Mouse (Mus musculus): ENCODE results near the gene Chaf1a. TPM values are rescaled to one million over a fixed set of nuclear protein-coding genes. Genes with fewer than 3 reads are reported as not detected.
"Not testable (repeated sequence)": the region's sequence is repeated elsewhere in the genome, so short reads cannot be mapped to it uniquely, and the experiment has no call there.

Gene Chaf1a
- polyA plus RNA-seq, 1 experiment from 2014 or later, result 5.0 TPM

DNA sequence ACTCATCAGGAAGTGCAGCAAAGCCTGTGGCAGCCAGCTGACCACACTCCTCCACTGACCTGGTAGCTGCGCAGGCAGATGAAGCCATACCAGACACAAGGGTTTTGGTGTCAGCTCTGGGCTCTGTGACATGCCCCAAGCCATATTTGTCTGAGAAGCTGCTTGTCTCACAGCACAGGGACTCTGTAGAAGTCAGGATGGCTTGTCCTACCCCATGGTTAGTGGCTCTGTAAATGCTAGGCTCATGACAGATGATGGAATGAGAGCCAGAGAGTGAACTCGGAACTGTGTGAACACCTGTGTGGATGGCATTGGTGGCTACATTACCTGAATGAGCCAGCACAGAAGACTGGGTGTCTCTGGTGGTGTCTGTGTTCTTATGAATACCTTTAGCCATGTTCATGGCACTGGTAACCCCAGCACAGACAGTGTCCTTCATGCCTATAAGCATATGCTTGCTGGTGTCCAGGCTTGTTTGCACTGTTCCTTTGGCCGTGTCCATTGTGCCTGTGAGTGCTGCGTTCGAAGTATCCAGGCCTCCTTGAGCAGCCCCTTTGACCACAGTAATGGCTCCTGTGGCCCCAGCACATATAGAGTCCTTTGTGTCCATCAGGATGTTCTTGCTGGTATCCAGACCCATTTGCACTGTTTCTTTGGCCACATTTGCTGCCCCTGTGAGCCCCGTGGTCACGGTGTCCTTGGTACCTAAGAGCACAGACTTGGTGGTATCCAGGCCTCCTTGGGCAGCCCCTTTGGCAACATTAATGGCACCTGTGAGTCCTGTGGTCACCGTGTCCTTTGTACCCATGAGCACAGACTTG, 63.4 kb downstream of the Chaf1a start:
- no peak for ATAC-seq (ENCODE audit: low FRiP score, low TSS enrichment)
- Histone ChIP-seq H3K27me3 (ENCODE audit: control insufficient read depth, insufficient read depth, low read length) (no peaks in the 10 kb centered on the region), H3K27ac (replicated peaks) (no peak overlapping the region), H3K4me2 (replicated peaks; ENCODE audit: low read depth) (no peak overlapping the region), H3K9me3 (ENCODE audit: control insufficient read depth, low read length) (no peaks in the 10 kb centered on the region), H3K9ac (ENCODE audit: low read length) (no peak overlapping the region), H3K4me1 (replicated peaks; ENCODE audit: control insufficient read depth, insufficient read depth) (no peaks in the 10 kb centered on the region), H3K36me3 (ENCODE audit: control insufficient read depth, insufficient read depth, low read length) (peaks cover 14% of the 10 kb centered on the region), H3K4me3 (ENCODE audit: low read depth, low read length) (no peak overlapping the region)
- no peak for TF ChIP-seq CTCF (IDR thresholded peaks at IDR 0.05; ENCODE audit: low read depth)
- TF ChIP-seq EP300 (optimal IDR thresholded peaks at IDR 0.05), result no peak
- DNase-seq (ENCODE audit: low spot score), result no peak
- WGBS, result 94% methylated on average over 8 of the region's 8 CpGs

DNA sequence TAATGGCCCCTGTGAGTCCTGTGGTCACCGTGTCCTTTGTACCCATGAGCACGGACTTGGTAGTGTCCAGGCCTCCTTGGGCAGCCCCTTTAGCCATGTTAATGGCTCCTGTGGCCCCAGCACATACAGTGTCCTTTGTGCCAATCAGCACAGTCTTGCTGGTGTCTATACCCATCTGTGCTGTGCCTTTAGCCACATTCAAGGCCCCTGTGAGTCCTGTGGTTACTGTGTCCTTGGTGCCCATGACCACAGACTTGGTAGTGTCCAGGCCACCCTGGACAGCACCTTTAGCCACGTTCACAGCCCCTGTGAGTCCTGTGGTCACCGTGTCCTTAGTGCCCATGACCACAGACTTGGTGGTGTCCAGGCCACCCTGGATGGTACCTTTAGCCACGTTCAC, 64.6 kb downstream of the Chaf1a start:
- H3K27ac ChIP-seq (replicated peaks); DNase-seq (ENCODE audit: low spot score); H3K9ac ChIP-seq (ENCODE audit: low read length); ATAC-seq (ENCODE audit: low FRiP score, low TSS enrichment); H3K36me3 ChIP-seq (ENCODE audit: control insufficient read depth, insufficient read depth, low read length); H3K4me1 ChIP-seq (replicated peaks; ENCODE audit: control insufficient read depth, insufficient read depth); H3K4me2 ChIP-seq (replicated peaks; ENCODE audit: low read depth); H3K27me3 ChIP-seq (ENCODE audit: control insufficient read depth, insufficient read depth, low read length); H3K9me3 ChIP-seq (ENCODE audit: control insufficient read depth, low read length); H3K4me3 ChIP-seq (ENCODE audit: low read depth, low read length): not testable (repeated sequence)
- WGBS, result 89% methylated on average over 2 of the region's 5 CpGs

DNA sequence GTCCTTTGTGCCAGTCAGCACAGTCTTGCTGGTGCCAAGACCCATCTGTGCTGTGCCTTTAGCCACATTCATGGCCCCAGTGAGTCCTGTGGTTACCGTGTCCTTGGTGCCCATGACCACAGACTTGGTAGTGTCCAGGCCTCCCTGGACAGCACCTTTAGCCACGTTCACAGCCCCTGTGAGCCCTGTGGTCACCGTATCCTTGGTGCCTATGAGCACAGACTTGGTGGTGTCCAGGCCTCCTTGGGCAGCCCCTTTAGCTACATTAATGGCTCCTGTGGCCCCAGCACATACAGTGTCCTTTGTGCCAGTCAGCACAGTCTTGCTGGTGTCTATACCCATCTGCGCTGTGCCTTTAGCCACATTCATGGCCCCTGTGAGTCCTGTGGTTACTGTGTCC, 66.2 kb downstream of the Chaf1a start:
- not testable (repeated sequence) for H3K4me2 ChIP-seq (replicated peaks; ENCODE audit: low read depth); ATAC-seq (ENCODE audit: low FRiP score, low TSS enrichment); H3K9me3 ChIP-seq (ENCODE audit: control insufficient read depth, low read length); H3K9ac ChIP-seq (ENCODE audit: low read length); H3K27me3 ChIP-seq (ENCODE audit: control insufficient read depth, insufficient read depth, low read length); H3K4me3 ChIP-seq (ENCODE audit: low read depth, low read length); H3K27ac ChIP-seq (replicated peaks); H3K36me3 ChIP-seq (ENCODE audit: control insufficient read depth, insufficient read depth, low read length); DNase-seq (ENCODE audit: low spot score); H3K4me1 ChIP-seq (replicated peaks; ENCODE audit: control insufficient read depth, insufficient read depth)
- WGBS, result 96% methylated on average over 4 of the region's 4 CpGs

DNA sequence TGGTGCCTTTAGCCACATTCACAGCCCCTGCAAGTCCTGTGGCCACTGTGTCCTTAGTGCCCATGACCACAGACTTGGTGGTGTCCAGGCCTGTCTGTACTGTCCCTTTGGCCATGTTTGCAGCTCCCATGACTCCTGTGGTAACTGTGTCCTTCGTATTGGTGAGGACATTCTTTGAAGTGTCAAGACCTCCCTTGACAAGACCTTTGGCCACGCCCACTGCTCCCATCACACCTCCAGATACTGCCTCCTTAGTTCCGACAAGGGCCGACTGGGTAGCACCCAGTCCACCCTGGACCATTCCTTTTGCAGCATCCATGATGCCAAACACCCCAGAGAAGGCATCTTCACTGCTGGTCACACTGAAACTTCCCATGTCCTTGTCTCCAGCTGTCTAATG, 66.7 kb downstream of the Chaf1a start:
- no peaks in the 10 kb centered on the region for H3K4me1 ChIP-seq (replicated peaks; ENCODE audit: control insufficient read depth, insufficient read depth)
- no peaks in the 10 kb centered on the region; the same call in 1 of the 2 replicates for H3K36me3 ChIP-seq (ENCODE audit: control insufficient read depth, insufficient read depth, low read length)
- WGBS, result 71% methylated on average over 4 of the region's 4 CpGs
- no peak overlapping the region for H3K9ac ChIP-seq (ENCODE audit: low read length)
- no peak overlapping the region for H3K4me2 ChIP-seq (replicated peaks; ENCODE audit: low read depth)
- DNase-seq (ENCODE audit: low spot score) (no peak), ATAC-seq (ENCODE audit: low FRiP score, low TSS enrichment) (no peak)
- no peaks in the 10 kb centered on the region for H3K9me3 ChIP-seq (ENCODE audit: control insufficient read depth, low read length)
- TF ChIP-seq EP300 (optimal IDR thresholded peaks at IDR 0.05) (no peak), CTCF (IDR thresholded peaks at IDR 0.05; ENCODE audit: low read depth) (no peak)
- no peak overlapping the region for H3K4me3 ChIP-seq (ENCODE audit: low read depth, low read length)
- H3K27me3 ChIP-seq (ENCODE audit: control insufficient read depth, insufficient read depth, low read length), result no peaks in the 10 kb centered on the region
- H3K27ac ChIP-seq (replicated peaks), result no peak overlapping the region

DNA sequence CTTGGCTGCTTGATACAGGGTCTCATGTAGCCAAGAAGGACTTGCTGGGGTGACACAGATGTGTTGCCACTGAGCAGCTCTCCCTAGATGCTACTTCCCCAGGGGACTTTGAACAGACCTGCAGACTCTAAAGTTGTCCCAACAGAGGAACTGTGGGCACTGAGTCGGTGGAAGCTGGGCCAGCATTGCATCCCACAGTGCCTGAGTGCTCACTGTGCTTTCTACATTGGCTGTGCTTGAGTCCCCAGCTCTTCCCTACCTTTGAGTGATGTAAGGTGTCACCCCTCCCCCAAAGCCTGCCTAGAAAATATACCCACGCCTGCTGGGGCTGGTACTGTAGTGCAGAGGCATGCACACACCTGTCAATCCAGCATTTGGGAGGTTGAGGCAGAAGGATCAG, 67.5 kb downstream of the Chaf1a start:
- ATAC-seq (ENCODE audit: low FRiP score, low TSS enrichment), result no peak

DNA sequence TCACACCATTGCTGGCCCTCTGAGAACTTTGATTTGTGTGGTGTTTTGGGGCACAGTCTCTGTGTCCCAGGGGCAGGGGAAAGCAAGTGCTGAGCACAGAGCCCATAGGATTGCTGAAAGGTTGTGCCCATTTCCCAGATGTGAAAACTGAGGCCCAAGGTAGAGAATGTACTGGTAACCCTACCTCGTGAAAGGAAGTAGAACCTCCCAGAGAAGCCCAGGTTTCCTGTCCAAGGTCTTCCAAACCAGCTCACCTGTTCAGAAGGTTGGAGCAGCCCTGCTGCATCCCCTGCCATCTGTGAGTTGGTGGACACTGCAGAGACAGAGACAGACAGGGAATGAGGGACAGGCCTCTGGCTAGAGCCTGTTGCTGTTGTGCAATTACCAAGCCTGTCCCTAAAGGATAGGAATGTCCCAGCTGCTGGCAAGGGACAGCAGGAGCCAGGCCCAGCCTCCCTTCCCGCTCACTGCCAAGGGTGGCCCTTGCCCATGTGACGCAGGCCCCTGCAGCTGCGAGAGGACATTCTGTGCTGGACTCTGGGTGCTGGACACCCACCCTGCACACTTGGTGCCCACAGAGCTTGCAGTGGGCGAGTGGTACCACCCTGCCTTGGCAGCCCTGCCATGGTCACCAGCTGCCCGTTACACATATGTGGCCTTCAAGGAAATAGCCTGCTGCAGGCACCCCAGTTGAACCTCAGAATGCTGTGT, 68.2 kb downstream of the Chaf1a start:
- DNase-seq (ENCODE audit: low spot score) (no peak), ATAC-seq (ENCODE audit: low FRiP score, low TSS enrichment) (peak; percentile 12; the same call in 1 of the 2 replicates)
- no peak for TF ChIP-seq EP300 (optimal IDR thresholded peaks at IDR 0.05)
- no peak for TF ChIP-seq CTCF (IDR thresholded peaks at IDR 0.05; ENCODE audit: low read depth)
- H3K4me1 ChIP-seq (replicated peaks; ENCODE audit: control insufficient read depth, insufficient read depth), result no peaks in the 10 kb centered on the region
- H3K9ac ChIP-seq (ENCODE audit: low read length), result no peak overlapping the region; the same call in 1 of the 2 replicates
- 73% methylated on average over 6 of the region's 6 CpGs for WGBS
- H3K27ac ChIP-seq (replicated peaks), result peak overlapping the region; percentile 24; the same call in 1 of the 2 replicates
- H3K4me2 ChIP-seq (replicated peaks; ENCODE audit: low read depth), result peak overlapping the region; percentile 31; the same call in 1 of the 2 replicates
- no peaks in the 10 kb centered on the region for H3K9me3 ChIP-seq (ENCODE audit: control insufficient read depth, low read length)
- peak overlapping the region; percentile 15; the same call in 1 of the 2 replicates for H3K4me3 ChIP-seq (ENCODE audit: low read depth, low read length)
- no peaks in the 10 kb centered on the region for H3K27me3 ChIP-seq (ENCODE audit: control insufficient read depth, insufficient read depth, low read length)
- H3K36me3 ChIP-seq (ENCODE audit: control insufficient read depth, insufficient read depth, low read length), result no peaks in the 10 kb centered on the region; the same call in 1 of the 2 replicates

More for the DNA sequence above, 67.5 kb downstream of the Chaf1a start:
- no peaks in the 10 kb centered on the region for H3K4me1 ChIP-seq (replicated peaks; ENCODE audit: control insufficient read depth, insufficient read depth)
- no peaks in the 10 kb centered on the region for H3K27me3 ChIP-seq (ENCODE audit: control insufficient read depth, insufficient read depth, low read length)
- DNase-seq (ENCODE audit: low spot score), result no peak
- H3K9me3 ChIP-seq (ENCODE audit: control insufficient read depth, low read length), result no peaks in the 10 kb centered on the region
- H3K27ac ChIP-seq (replicated peaks), result no peak overlapping the region
- no peak overlapping the region for H3K4me3 ChIP-seq (ENCODE audit: low read depth, low read length)
- no peak overlapping the region for H3K9ac ChIP-seq (ENCODE audit: low read length)
- H3K4me2 ChIP-seq (replicated peaks; ENCODE audit: low read depth), result no peak overlapping the region
- TF ChIP-seq CTCF (IDR thresholded peaks at IDR 0.05; ENCODE audit: low read depth), result no peak
- no peak for TF ChIP-seq EP300 (optimal IDR thresholded peaks at IDR 0.05)
- WGBS, result 66% methylated on average over 2 of the region's 2 CpGs
- no peaks in the 10 kb centered on the region; the same call in 1 of the 2 replicates for H3K36me3 ChIP-seq (ENCODE audit: control insufficient read depth, insufficient read depth, low read length)
